Mouse (Mus musculus) C2C12 (cell line): ENCODE measurements around the gene Ube2e2.
"Not testable (repeated sequence)": the region's sequence is repeated elsewhere in the genome, so short reads cannot be mapped to it uniquely, and the experiment has no call there.

Experiments
- CEBPB ChIP-seq: IDR thresholded peaks from one replicate; pipeline ENCODE4 v1.6.1; 2011; ENCODE audit warnings: low read depth, mild to moderate bottlenecking, control low read depth, moderate library complexity
- CTCF ChIP-seq: IDR thresholded peaks from one replicate; pipeline ENCODE4 v1.5.1; 2011; ENCODE audit not compliant: control insufficient read depth, insufficient read depth, insufficient read length
- FOSL1 ChIP-seq: IDR thresholded peaks from one replicate; pipeline ENCODE4 v1.8.0; 2011; ENCODE audit warnings: mild to moderate bottlenecking, low read length; ENCODE audit not compliant: poor library complexity, insufficient read depth, severe bottlenecking
- MAX ChIP-seq: IDR thresholded peaks from one replicate; pipeline ENCODE4 v1.6.1; 2011; ENCODE audit warnings: mild to moderate bottlenecking, control low read depth
- MYOD1 ChIP-seq: IDR thresholded peaks from one replicate; pipeline ENCODE4 v1.6.1; 2011; ENCODE audit warnings: low read depth; ENCODE audit not compliant: control insufficient read depth, insufficient read length
- MYOG ChIP-seq: IDR thresholded peaks from one replicate; pipeline ENCODE4 v1.6.1; 2011; ENCODE audit not compliant: control insufficient read depth, insufficient read length; ENCODE audit errors: extremely low read depth
- USF1 ChIP-seq: IDR thresholded peaks from one replicate; pipeline ENCODE4 v1.6.1; 2011; ENCODE audit warnings: low read depth, mild to moderate bottlenecking, control low read depth, moderate library complexity

DNA sequence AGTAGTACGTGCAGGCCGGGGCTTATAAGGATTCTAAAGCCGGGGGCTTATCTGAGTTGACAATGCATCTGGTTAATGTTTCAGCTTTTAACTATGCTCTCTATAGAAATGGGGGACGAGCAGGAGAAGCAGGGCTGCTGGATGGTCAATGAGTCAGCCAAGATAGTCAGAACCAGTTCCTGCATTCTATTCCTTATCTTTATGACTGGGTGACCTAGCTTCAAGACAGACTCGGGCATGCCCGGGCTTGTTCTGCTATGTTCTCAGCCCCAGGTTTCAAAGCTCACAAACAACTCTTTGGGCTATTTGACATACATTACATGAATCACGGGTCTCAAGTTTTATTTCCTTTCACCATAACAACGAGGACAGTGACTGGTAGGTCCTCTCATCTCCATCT lies 329.1 kb downstream of the Ube2e2 start:
- TF ChIP-seq CTCF, MYOD1, MAX, USF1, MYOG, CEBPB, FOSL1: not testable (repeated sequence)
